Mouse (Mus musculus) cerebellum, adult 11 months (tissue): Measurements from ENCODE around the gene Ift80.
"Not testable (repeated sequence)": the region's sequence is repeated elsewhere in the genome, so short reads cannot be mapped to it uniquely, and the experiment has no call there.

Experiments used
- DNase-seq: peaks from one replicate; pipeline ENCODE4 v3.0.0; 2022

The Ift80 gene

GRCm38 (mm10) chr3:68980898-68981297, 23.5 kb downstream of the Ift80 start:
- no peak for DNase-seq

GRCm38 (mm10) chr3:68979187-68979586, 25.2 kb downstream of the Ift80 start:
- no peak for DNase-seq

- no peak for DNase-seq
These were observed 26.7 kb downstream of the Ift80 start for GRCm38 (mm10) chr3:68977696-68978095.

GRCm38 (mm10) chr3:68975533-68976490, 28.6 kb downstream of the Ift80 start:
- no peak for DNase-seq

- DNase-seq = no peak
These were observed 29.5 kb downstream of the Ift80 start for GRCm38 (mm10) chr3:68974639-68975532.

- no peak for DNase-seq
These were observed 30.8 kb downstream of the Ift80 start for GRCm38 (mm10) chr3:68973574-68973973.

GRCm38 (mm10) chr3:68969091-68969590, 35.2 kb downstream of the Ift80 start:
- DNase-seq = no peak

GRCm38 (mm10) chr3:68967404-68967803, 37.0 kb downstream of the Ift80 start:
- DNase-seq = no peak

GRCm38 (mm10) chr3:68966527-68967285, 37.7 kb downstream of the Ift80 start:
- no peak for DNase-seq

GRCm38 (mm10) chr3:68964682-68965081, 39.7 kb downstream of the Ift80 start:
- no peak for DNase-seq

- DNase-seq = no peak
These were observed 47.0 kb downstream of the Ift80 start for GRCm38 (mm10) chr3:68957413-68957812.

- DNase-seq = no peak
These were observed 47.9 kb downstream of the Ift80 start for GRCm38 (mm10) chr3:68956454-68956853.

- DNase-seq = no peak
These were observed 49.9 kb downstream of the Ift80 start for GRCm38 (mm10) chr3:68954487-68954886.

- no peak for DNase-seq
These were observed 51.7 kb downstream of the Ift80 start for GRCm38 (mm10) chr3:68952707-68953106.

GRCm38 (mm10) chr3:68951971-68952370, 52.4 kb downstream of the Ift80 start:
- not testable (repeated sequence) for DNase-seq

- no peak for DNase-seq
These were observed 55.0 kb downstream of the Ift80 start for GRCm38 (mm10) chr3:68949381-68949780.

- DNase-seq = no peak
These were observed 55.5 kb downstream of the Ift80 start for GRCm38 (mm10) chr3:68948918-68949317.

GRCm38 (mm10) chr3:68941867-68942266, 62.5 kb downstream of the Ift80 start:
- DNase-seq = no peak

- DNase-seq = no peak
These were observed 64.1 kb downstream of the Ift80 start for GRCm38 (mm10) chr3:68940311-68940710.

GRCm38 (mm10) chr3:68939312-68939711, 65.1 kb downstream of the Ift80 start:
- no peak for DNase-seq

- no peak for DNase-seq
These were observed 67.7 kb downstream of the Ift80 start for GRCm38 (mm10) chr3:68936709-68937108.

- DNase-seq = no peak
These were observed 68.9 kb downstream of the Ift80 start for GRCm38 (mm10) chr3:68935498-68935897.

GRCm38 (mm10) chr3:68934259-68934658, 70.1 kb downstream of the Ift80 start:
- DNase-seq = no peak
